Mouse (Mus musculus) left cerebral cortex, adult 11 months (tissue): ENCODE measurements around the gene Bola3.
"Not testable (repeated sequence)": the region's sequence is repeated elsewhere in the genome, so short reads cannot be mapped to it uniquely, and the experiment has no call there.

ENCODE experiments used
- DNase-seq: peaks from one replicate; pipeline ENCODE4 v3.0.0; 2022; ENCODE audit warnings: low spot score

Gene Bola3

DNA sequence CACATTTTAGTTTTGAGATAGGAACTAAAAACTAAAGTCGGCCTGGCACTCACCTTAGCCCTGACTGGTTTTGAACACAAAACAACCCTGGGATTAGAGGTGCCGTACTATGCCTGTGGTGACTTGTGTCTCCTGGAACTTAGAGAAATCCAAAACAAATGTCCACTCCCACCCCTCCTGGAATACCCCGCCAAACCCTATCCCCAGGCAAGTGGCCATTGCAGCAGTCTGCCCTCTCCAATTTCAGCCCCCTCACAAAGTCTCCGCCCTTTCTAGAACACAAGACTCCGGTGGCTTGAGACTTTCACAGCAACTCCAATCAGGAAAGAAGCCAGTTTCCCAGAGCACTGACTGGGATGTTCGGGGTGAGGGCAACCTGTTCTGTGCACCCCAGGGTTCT is at the start of gene Bola3:
Gene Bola3 (plus strand): TSS at position 275 of the 400 bp plus-strand sequence.
- no peak for DNase-seq

- no peak for DNase-seq
Observed at GRCm38 (mm10) chr6:83300447-83301229, 48.3 kb upstream of the Bola3 start.

- no peak for DNase-seq
Observed at GRCm38 (mm10) chr6:83301294-83301693, 47.7 kb upstream of the Bola3 start.

GRCm38 (mm10) chr6:83302264-83302663 is 46.7 kb upstream of the Bola3 start:
- no peak for DNase-seq

DNA sequence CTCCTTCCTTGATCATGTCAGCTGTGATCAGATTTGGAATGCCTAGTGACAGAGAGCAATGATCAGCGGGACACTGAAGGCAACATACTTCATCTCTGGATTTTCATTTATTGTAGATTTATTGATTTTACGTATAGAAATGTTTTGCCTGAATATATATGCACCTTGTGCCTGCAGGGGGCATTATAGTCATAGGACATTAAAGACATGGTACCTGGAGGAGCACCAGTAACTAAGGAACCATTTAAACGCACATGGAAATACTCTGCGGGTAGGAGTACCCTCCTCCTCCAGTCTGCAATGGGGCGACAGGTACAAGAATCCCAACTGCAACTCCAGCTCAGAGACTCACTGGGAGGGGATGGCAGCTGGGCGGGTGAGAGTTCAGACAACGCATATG is 39.9 kb upstream of the Bola3 start:
- no peak for DNase-seq

- no peak for DNase-seq
Observed at GRCm38 (mm10) chr6:83311206-83311605, 37.7 kb upstream of the Bola3 start.

DNA sequence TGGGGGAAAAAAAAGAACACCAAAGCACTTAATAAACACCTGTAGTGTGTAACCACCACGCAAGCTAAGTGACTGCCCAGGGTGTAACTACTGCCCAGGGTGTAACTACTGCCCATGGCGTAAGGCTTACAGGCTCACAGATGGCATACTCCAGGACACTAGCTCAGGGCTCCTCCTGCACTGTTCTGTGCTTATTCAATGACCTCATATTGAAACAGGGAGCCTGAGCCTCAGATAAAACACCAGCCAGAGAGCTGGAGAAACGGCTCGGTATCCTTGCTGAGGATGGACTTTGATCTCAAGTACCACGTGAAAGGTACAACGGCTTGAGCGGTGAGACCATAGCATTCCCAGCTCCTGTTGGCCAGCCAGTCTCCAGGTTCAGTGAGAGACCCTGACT is 36.9 kb upstream of the Bola3 start:
- DNase-seq, result no peak

DNA sequence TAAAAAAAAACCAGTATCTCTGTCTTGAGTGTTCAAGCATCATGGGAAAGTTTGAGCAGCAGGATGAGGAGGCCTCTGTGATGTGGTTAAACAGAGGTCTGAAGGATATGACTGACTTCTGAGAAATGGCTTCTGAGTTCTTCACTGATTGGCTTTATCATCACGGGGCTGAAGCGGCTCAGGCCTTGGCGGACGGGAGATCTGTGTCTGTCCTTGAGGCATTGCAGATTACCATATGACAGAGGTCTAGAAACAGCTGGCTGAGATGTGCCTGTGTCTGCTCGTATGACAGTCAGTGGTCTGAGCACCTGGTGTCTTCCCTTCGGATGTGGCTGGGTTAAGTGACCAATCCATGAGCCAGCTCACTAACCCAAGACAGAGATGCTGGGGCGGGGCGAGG is 36.4 kb upstream of the Bola3 start:
- DNase-seq, result no peak

DNA sequence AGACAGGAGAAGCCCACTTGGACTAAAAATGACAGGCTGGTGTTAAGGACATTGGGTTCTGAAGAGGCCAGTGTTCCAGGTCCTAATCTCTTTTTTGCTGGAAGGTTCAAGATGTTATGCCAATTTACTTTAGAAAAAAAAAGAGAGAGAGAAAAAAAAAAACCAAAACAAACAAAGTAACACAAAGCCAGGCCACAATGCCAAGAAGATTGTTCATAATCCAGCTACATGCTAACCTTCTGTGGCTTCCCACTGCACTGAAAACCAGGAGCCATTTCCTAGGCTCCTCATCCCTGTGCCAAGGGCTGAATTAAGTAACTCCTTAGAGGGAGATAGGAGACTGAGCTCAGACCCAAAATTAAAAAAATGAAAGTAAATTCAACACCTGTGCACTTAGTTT is 33.7 kb upstream of the Bola3 start:
- DNase-seq, result no peak

DNA sequence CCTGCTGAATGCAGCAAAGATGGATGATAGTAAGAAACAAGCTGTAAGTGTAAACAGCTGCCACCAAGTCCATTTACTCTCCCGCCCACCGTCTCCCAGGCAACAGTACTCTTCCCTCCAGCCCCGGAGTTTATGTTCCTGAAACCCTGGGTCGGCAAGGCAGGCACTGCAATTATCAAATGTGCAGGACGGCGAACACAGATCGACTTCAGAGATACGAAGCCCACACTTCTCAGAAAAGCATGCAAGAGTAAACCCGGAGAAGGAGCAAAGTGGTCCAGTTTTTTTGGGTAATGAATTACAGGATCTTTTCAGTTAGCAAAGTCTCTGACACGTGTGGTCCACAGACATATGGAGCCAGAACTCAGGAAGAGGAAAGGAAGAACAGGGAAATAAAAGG is 32.9 kb upstream of the Bola3 start:
- no peak for DNase-seq

DNA sequence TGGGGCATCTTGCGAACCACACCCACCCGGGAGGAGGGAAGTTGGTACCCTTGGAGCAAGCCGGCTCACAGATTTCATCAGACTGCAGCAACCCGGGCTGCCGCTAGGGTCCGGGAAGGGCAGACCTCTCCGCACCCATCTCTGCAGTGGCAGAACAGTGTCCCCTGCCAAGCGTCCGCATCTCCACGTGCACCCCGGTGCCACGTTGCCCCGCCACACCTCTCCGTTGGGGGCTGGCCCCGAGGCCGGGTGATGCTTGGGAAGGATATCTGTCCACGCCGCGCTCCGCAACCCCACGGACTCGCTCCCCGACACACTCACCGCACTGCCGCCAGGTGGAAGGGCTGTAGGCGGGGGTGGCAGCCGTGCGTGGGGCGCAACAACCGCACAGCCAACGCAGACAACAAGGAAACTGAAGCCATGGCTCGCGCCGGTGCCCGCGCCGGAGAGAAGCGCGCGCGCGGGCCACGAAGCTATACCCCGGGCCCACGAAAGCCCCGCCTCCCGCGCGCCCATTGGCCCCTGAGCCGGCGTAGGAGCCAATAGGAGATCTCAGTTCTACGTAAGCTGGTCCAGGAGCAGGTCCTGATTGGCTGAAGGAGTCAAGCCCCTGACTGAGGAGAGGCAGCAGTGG is 31.7 kb upstream of the Bola3 start:
- DNase-seq, result peak; percentile 85

GRCm38 (mm10) chr6:83321927-83322326 is 27.0 kb upstream of the Bola3 start:
- no peak for DNase-seq

GRCm38 (mm10) chr6:83322794-83323193 is 26.2 kb upstream of the Bola3 start:
- no peak for DNase-seq

- DNase-seq, result no peak
Observed at GRCm38 (mm10) chr6:83323652-83324419, 25.1 kb upstream of the Bola3 start.

DNA sequence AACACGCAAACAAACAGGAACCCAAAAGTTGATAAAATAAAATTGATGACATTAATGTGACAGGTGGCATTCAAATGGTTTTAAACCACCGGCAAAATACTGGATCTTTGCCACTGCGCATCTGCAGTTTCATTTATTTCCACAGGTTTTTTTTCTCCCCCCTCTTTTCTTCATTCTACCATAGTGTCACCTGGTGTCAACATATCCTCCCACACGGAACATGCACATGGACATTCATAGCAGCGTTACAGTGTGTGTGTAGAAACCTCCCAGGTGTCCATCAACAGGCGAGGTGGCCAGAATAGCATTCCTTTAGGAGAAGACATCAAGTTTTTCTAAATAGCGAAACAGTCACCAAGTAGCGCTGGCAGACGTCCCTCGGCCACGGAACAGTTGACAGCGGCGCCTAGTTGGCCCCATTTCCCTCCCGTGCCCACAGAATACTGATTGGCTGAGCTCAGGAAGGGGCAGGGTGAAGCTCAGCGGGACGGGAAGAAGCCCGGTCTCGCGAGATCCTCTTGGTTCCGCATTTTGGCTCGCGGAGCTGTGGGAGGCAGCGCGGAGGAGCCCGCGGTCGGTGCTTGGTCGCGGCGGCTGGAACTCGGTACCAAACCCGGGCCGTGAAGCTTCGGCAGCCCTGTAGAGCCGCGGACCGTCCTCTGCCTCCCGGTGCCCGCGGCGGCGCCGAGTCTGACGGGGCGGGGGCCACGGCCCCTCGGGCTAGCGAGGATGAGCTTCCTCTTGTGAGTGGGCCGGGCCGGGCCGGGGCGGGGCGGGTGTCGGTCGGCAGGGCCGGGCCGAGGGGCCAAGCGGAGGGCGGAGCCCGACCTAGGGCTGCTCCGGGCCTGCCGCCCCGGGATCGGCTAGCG is 23.2 kb upstream of the Bola3 start, which contains the start of the genes Mthfd2 and Mob1a:
Gene Mthfd2 (minus strand): TSS at position 384 of the 869 bp plus-strand sequence.
Gene Mob1a (plus strand): TSS at position 492 of the 869 bp plus-strand sequence.
- DNase-seq, result peak; percentile 90

- DNase-seq, result no peak
Observed at GRCm38 (mm10) chr6:83326394-83326736, 22.6 kb upstream of the Bola3 start.

- DNase-seq, result no peak
Observed at GRCm38 (mm10) chr6:83326761-83327160, 22.2 kb upstream of the Bola3 start.

GRCm38 (mm10) chr6:83327591-83328190 is 21.3 kb upstream of the Bola3 start:
- no peak for DNase-seq

DNA sequence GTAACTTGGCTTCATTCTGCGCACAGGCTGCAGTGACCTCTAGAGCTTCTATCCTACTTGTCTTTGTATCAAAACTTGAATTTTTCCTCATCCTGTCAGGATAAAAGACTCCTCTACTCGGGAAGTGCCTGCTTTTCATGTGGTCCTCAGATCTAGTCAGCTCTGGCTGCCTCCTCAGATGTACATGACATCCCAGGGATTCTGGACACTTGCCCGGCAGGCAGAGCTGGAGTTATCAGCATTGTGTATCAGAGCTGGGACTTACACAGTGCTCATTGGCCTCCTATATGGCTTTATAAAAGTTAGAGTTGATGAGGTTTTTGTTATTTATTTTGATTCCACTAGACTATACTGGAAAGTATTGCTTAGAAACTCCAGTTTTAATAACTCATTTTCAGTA is 7.6 kb upstream of the Bola3 start:
- no peak for DNase-seq

DNA sequence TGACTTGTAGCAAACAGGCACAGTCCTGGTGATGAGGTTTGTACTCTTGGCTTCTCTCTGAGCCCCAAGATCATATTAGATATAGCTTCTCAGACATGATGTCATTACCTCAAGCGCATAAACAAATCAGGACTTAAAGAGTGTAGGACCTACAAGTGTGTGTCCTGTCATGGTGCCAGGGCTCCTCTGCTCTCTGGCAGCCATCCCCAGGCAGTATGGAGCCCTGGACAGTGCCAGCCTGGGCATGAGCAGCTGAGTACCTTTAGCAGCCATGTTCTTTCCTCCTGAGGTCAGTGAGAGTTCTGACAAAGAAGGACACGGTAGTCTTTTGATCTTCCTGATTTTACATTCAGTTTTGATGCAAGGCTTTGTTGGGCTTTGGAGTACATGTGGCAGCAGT is 6.0 kb upstream of the Bola3 start:
- DNase-seq, result no peak

GRCm38 (mm10) chr6:83345285-83345684 is 3.7 kb upstream of the Bola3 start:
- DNase-seq, result not testable (repeated sequence)
